Mouse (Mus musculus): ENCODE data around the gene Kif26b. TPM values are rescaled to one million over a fixed set of nuclear protein-coding genes. Genes with fewer than 3 reads are reported as not detected.

Kif26b gene
- total RNA-seq, 2 experiments from 2014 or later = 4.2 to 4.4 TPM

- intact Hi-C loops (cut with DNase I) = no loop called here
These were observed 112.9 kb downstream of the Kif26b start for GRCm38 (mm10) chr1:178641788-178642187.

GRCm38 (mm10) chr1:178644954-178645353 lies 116.0 kb downstream of the Kif26b start:
- intact Hi-C loops (cut with DNase I) = no loop called here
- no peak for DNase-seq (ENCODE audit: low spot score)

More at GRCm38 (mm10) chr1:178641788-178642187, 112.9 kb downstream of the Kif26b start:
- DNase-seq (ENCODE audit: low spot score) = no peak

- no peak for DNase-seq (ENCODE audit: low spot score)
These were observed 117.7 kb downstream of the Kif26b start for GRCm38 (mm10) chr1:178646589-178646988.

GRCm38 (mm10) chr1:178655525-178655924 lies 126.6 kb downstream of the Kif26b start:
- intact Hi-C loops (cut with DNase I) = no loop called here
- no peak for DNase-seq (ENCODE audit: low spot score)

More at GRCm38 (mm10) chr1:178646589-178646988, 117.7 kb downstream of the Kif26b start:
- intact Hi-C loops (cut with DNase I) = no loop called here

GRCm38 (mm10) chr1:178661035-178661434 lies 132.1 kb downstream of the Kif26b start:
- DNase-seq (ENCODE audit: low spot score) = no peak
- intact Hi-C loops (cut with DNase I) = no loop called here

GRCm38 (mm10) chr1:178661556-178661955 lies 132.6 kb downstream of the Kif26b start:
- intact Hi-C loops (cut with DNase I) = no loop called here
- DNase-seq (ENCODE audit: low spot score) = no peak

- intact Hi-C loops (cut with DNase I) = no loop called here
These were observed 134.6 kb downstream of the Kif26b start for GRCm38 (mm10) chr1:178663539-178663938.

GRCm38 (mm10) chr1:178664271-178664969 lies 135.5 kb downstream of the Kif26b start:
- no peak for DNase-seq (ENCODE audit: low spot score)
- intact Hi-C loops (cut with DNase I) = no loop called here

More at GRCm38 (mm10) chr1:178663539-178663938, 134.6 kb downstream of the Kif26b start:
- DNase-seq (ENCODE audit: low spot score) = no peak

GRCm38 (mm10) chr1:178666524-178666923 lies 137.6 kb downstream of the Kif26b start:
- intact Hi-C loops (cut with DNase I) = no loop called here
- DNase-seq (ENCODE audit: low spot score) = no peak

- DNase-seq (ENCODE audit: low spot score) = no peak
- intact Hi-C loops (cut with DNase I) = no loop called here
These were observed 138.9 kb downstream of the Kif26b start for GRCm38 (mm10) chr1:178667808-178668207.

- no peak for DNase-seq (ENCODE audit: low spot score)
- intact Hi-C loops (cut with DNase I) = no loop called here
These were observed 140.0 kb downstream of the Kif26b start for GRCm38 (mm10) chr1:178668907-178669306.

GRCm38 (mm10) chr1:178673051-178673450 lies 144.1 kb downstream of the Kif26b start:
- DNase-seq (ENCODE audit: low spot score) = no peak
- intact Hi-C loops (cut with DNase I) = no loop called here

- intact Hi-C loops (cut with DNase I) = no loop called here
- DNase-seq (ENCODE audit: low spot score) = no peak
These were observed 144.6 kb downstream of the Kif26b start for GRCm38 (mm10) chr1:178673506-178673905.

GRCm38 (mm10) chr1:178675542-178676252 lies 146.8 kb downstream of the Kif26b start:
- no peak for DNase-seq (ENCODE audit: low spot score)
- intact Hi-C loops (cut with DNase I) = no loop called here

- intact Hi-C loops (cut with DNase I) = no loop called here
- DNase-seq (ENCODE audit: low spot score) = no peak
These were observed 148.2 kb downstream of the Kif26b start for GRCm38 (mm10) chr1:178677160-178677559.

GRCm38 (mm10) chr1:178677630-178678221 lies 148.8 kb downstream of the Kif26b start:
- intact Hi-C loops (cut with DNase I) = no loop called here

GRCm38 (mm10) chr1:178683631-178684030 lies 154.7 kb downstream of the Kif26b start:
- no peak for DNase-seq (ENCODE audit: low spot score)
- intact Hi-C loops (cut with DNase I) = no loop called here

More at GRCm38 (mm10) chr1:178677630-178678221, 148.8 kb downstream of the Kif26b start:
- no peak for DNase-seq (ENCODE audit: low spot score)

- intact Hi-C loops (cut with DNase I) = no loop called here
- DNase-seq (ENCODE audit: low spot score) = no peak
These were observed 156.2 kb downstream of the Kif26b start for GRCm38 (mm10) chr1:178684991-178685680.

- intact Hi-C loops (cut with DNase I) = no loop called here
These were observed 158.0 kb downstream of the Kif26b start for GRCm38 (mm10) chr1:178686881-178687280.

GRCm38 (mm10) chr1:178689512-178689911 lies 160.6 kb downstream of the Kif26b start:
- DNase-seq (ENCODE audit: low spot score) = no peak
- intact Hi-C loops (cut with DNase I) = loop anchor here (1.0 kb wide), 1 partner anchor 159 kb away; no protein-coding TSS in a partner anchor

More at GRCm38 (mm10) chr1:178686881-178687280, 158.0 kb downstream of the Kif26b start:
- DNase-seq (ENCODE audit: low spot score) = no peak

All from heart, postnatal 25 days (tissue).